Mouse (Mus musculus) myocyte (in vitro differentiated cells): ENCODE measurements around the gene F5. TPM values are rescaled to one million over a fixed set of nuclear protein-coding genes. Genes with fewer than 3 reads are reported as not detected.

Source experiments
- H3K27me3 ChIP-seq: one replicate; pipeline ENCODE4 v1.6.1; 2011; ENCODE audit not compliant: control insufficient read depth, insufficient read depth, insufficient read length
- H3K36me3 ChIP-seq: one replicate; pipeline ENCODE4 v1.6.1; 2011; ENCODE audit not compliant: control insufficient read depth, insufficient read depth
- H3K4me2 ChIP-seq: one replicate; pipeline ENCODE4 v1.6.1; 2011; ENCODE audit warnings: low read depth, control low read depth
- H3K4me3 ChIP-seq: one replicate; pipeline ENCODE4 v1.5.1; 2011; ENCODE audit warnings: mild to moderate bottlenecking, control low read depth, moderate library complexity
- H3K79me2 ChIP-seq: one replicate; pipeline ENCODE4 v1.6.1; 2011; ENCODE audit not compliant: control insufficient read depth, insufficient read depth
- H3ac ChIP-seq: one replicate; pipeline ENCODE4 v1.6.1; 2011; ENCODE audit not compliant: control insufficient read depth, insufficient read length
- CEBPB ChIP-seq: IDR thresholded peaks from 2 replicates; pipeline ENCODE4 v1.6.1; 2011; ENCODE audit warnings: mild to moderate bottlenecking, moderate library complexity; ENCODE audit not compliant: poor library complexity, insufficient read depth, severe bottlenecking
- E2F4 ChIP-seq: IDR thresholded peaks from one replicate; pipeline ENCODE4 v1.6.1; 2011; ENCODE audit warnings: mild to moderate bottlenecking, control low read depth, moderate library complexity; ENCODE audit not compliant: insufficient read depth
- MAX ChIP-seq: IDR thresholded peaks from one replicate; pipeline ENCODE4 v1.6.1; 2011; ENCODE audit warnings: low read depth, mild to moderate bottlenecking, control low read depth
- MYOD1 ChIP-seq, 3 experiments: IDR thresholded peaks; one replicate each; pipeline ENCODE4 v1.6.1; 2011; ENCODE audit warnings: control low read depth in 2 of 3, low read depth in 2 of 3, mild to moderate bottlenecking in 2 of 3, moderate library complexity in 1 of 3; ENCODE audit not compliant: insufficient read length in 2 of 3, control insufficient read depth in 1 of 3
- MYOG ChIP-seq, 3 experiments: IDR thresholded peaks; one replicate each; pipeline ENCODE4 v1.6.1; 2011; ENCODE audit warnings: control low read depth in 2 of 3, low read depth in 2 of 3, mild to moderate bottlenecking in 2 of 3; ENCODE audit not compliant: insufficient read length in 2 of 3, control insufficient read depth in 1 of 3, insufficient read depth in 1 of 3
- POLR2A ChIP-seq: IDR thresholded peaks from one replicate; pipeline ENCODE4 v1.6.1; 2011; ENCODE audit warnings: low read depth, mild to moderate bottlenecking, control low read depth, moderate library complexity; ENCODE audit not compliant: insufficient read length
- POLR2AphosphoS2 ChIP-seq: IDR thresholded peaks from one replicate; pipeline ENCODE4 v1.6.1; 2011; ENCODE audit warnings: low read depth, control low read depth; ENCODE audit not compliant: insufficient read length
- REST ChIP-seq: IDR thresholded peaks from one replicate; pipeline ENCODE4 v1.6.1; 2011; ENCODE audit warnings: mild to moderate bottlenecking, control low read depth, moderate library complexity; ENCODE audit not compliant: insufficient read depth, insufficient read length
- SRF ChIP-seq: IDR thresholded peaks from one replicate; pipeline ENCODE4 v1.6.1; 2011; ENCODE audit warnings: low read depth; ENCODE audit not compliant: control insufficient read depth, insufficient read length
- TCF12 ChIP-seq: IDR thresholded peaks from one replicate; pipeline ENCODE4 v1.6.1; 2011; ENCODE audit warnings: mild to moderate bottlenecking, control low read depth; ENCODE audit not compliant: poor library complexity, insufficient read depth, severe bottlenecking
- TCF3 ChIP-seq: IDR thresholded peaks from one replicate; pipeline ENCODE4 v1.6.1; 2011; ENCODE audit warnings: low read depth, control low read depth; ENCODE audit not compliant: insufficient read length
- USF1 ChIP-seq: IDR thresholded peaks from one replicate; pipeline ENCODE4 v1.6.1; 2011; ENCODE audit warnings: low read depth, mild to moderate bottlenecking, control low read depth, moderate library complexity
- polyA plus RNA-seq: library from polyadenylated mRNA; unstranded; fragments of >200 nt; fragmentation: generic; extraction: Trizol; gene quantifications from one replicate; pipeline ENCODE4 v1.2.1, GENCODE M21; 2012; ENCODE audit warnings: missing spikeins

The F5 gene
- polyA plus RNA-seq, 1 experiment: 0.02 TPM

DNA sequence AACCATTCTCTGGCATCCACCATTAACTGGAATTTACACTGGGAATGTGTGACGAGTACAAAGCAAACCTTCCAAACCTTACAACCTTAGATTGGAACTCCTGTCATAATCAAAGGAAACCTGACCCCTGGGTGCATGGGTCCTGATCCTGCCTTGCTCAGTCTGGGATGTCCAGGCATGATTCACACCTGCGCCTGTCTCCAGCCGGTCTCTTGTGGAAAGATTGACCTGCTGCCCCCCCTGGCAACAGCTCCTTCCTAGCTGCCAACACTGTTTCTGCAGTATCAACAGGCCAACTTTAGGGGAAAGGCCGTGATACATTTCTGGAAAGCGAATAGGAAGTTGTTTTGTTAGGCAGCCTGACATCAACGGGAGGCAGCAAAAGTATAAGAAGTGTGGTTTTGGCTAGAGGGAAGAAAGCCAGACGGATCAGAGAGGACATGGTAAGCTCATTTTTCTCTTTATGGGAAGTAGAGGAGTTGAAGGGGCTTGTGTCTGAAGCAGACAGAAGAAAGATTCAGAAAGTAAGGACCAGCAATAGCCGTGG, 36.6 kb upstream of the F5 start, which contains the start of gene Selp:
TSS of gene Selp (plus strand) at position 318 of the 547 bp plus-strand sequence.
- Histone ChIP-seq H3K36me3 (no peaks in the 10 kb centered on the region), H3K79me2 (no peaks in the 10 kb centered on the region), H3K27me3 (no peaks in the 10 kb centered on the region), H3ac (no peak within 1 kb of the TSS), H3K4me3 (no peak within 1 kb of the TSS), H3K4me2 (peak within 1 kb of the TSS; percentile 45)
- TF ChIP-seq USF1 (no peak), POLR2AphosphoS2 (no peak), MYOG (IDR thresholded peaks at IDR 0.05; ENCODE audit: control insufficient read depth in 1 of 3, insufficient read depth in 1 of 3, insufficient read length in 2 of 3, low read depth in 2 of 3) (no peak), MAX (no peak)

DNA sequence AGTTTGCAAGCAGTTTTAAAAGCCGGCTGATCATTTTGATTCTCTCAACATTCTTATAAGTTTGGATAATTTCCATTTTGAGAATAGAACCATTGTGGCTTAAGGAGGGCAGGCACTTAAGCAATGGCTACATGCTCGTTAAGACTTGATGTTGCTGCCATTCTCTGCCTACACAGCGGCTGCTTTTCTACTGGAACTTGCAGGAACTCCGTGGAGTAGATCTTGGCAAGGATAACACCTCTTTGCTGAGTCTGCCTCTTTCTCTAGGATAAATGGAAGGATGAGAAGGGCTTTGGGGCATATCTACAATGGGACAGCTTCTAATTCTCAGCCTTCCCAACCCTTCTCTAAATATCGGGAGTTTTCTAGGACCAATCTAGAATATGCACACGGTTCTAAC, 36.0 kb upstream of the F5 start:
- no peak for TF ChIP-seq MYOD1 (IDR thresholded peaks at IDR 0.05; ENCODE audit: control insufficient read depth in 1 of 3, insufficient read length in 2 of 3, low read depth in 2 of 3)
- no peak for TF ChIP-seq TCF12
- no peak for TF ChIP-seq SRF
- no peak for TF ChIP-seq POLR2AphosphoS2
- no peak for TF ChIP-seq CEBPB
- no peak for TF ChIP-seq E2F4
- no peak for TF ChIP-seq TCF3
- TF ChIP-seq MYOG (IDR thresholded peaks at IDR 0.05; ENCODE audit: control insufficient read depth in 1 of 3, insufficient read depth in 1 of 3, insufficient read length in 2 of 3, low read depth in 2 of 3): no peak
- H3K79me2 ChIP-seq: no peaks in the 10 kb centered on the region
- H3K4me3 ChIP-seq: no peak overlapping the region
- H3K36me3 ChIP-seq: no peaks in the 10 kb centered on the region
- peak overlapping the region; percentile 45 for H3K4me2 ChIP-seq
- no peaks in the 10 kb centered on the region for H3K27me3 ChIP-seq
- H3ac ChIP-seq: no peak overlapping the region

DNA sequence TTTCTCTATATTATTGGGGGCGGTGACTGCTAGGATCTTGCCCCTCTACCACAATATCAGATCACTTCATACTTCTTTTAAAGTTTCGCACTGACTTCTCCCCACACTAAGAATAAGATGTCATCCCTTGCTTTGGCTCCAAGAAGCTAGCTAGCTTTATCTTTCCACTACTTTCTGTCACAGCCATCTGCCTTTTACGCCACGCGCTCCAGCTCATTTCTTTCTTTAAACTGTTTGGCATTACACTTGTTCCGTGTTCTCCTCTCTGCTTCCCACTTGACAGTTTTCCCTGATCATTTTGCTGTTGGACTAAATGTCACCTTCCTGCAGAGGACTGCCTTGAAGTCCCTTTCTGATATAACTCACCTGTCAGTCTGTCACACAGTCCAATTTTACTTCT, 33.8 kb upstream of the F5 start:
- H3K79me2 ChIP-seq: no peaks in the 10 kb centered on the region
- H3ac ChIP-seq: no peak overlapping the region
- no peaks in the 10 kb centered on the region for H3K27me3 ChIP-seq
- TF ChIP-seq MAX (no peak), MYOD1 (IDR thresholded peaks at IDR 0.05; ENCODE audit: control insufficient read depth in 1 of 3, insufficient read length in 2 of 3, low read depth in 2 of 3) (no peak), REST (no peak), MYOG (IDR thresholded peaks at IDR 0.05; ENCODE audit: control insufficient read depth in 1 of 3, insufficient read depth in 1 of 3, insufficient read length in 2 of 3, low read depth in 2 of 3) (no peak)
- no peak overlapping the region for H3K4me3 ChIP-seq
- H3K4me2 ChIP-seq: no peak overlapping the region
- H3K36me3 ChIP-seq: no peaks in the 10 kb centered on the region

DNA sequence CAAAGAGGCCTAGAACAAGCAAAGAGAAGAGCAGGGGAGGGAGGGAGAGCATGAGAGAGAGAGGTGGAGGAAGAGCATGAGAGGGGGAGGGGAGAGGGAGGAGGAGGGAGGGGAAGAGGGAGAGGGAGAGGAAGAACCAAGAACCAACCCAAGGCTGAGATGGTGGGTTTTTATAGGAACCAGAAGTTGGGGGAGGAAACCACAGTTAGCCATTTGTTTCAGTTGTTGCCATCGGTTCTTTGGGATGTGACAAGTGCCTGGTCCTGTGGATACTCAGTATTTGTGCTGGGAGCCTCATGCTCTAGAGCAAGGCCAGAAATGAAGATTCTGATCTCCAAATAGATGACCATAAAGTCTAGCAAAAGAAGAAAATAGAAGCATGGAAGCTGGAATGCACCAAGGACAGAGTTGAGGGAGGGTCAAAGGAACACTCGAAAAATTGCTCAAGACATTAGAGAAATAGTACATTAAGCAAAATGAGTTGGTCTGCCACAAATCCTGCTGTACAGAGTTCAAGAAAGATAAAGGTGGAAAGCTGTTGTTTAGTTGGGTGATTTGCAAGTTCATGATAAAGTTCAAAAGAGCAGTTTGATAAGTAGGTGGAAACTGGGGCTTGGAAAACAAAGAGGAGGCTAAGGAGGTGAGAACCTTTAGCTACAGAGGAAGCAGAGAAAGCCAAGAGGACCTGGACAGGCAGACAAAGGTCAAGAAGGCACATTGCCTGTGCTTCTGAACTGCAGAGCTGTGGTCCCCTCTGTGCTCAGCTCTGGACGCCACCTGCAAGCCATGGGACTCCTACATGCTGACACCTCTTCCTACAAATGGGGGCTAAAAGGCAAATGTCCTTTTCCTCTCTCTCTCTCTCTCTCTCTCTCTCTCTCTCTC, 31.5 kb upstream of the F5 start:
- Histone ChIP-seq H3K36me3 (no peaks in the 10 kb centered on the region), H3K4me3 (no peak overlapping the region), H3K27me3 (no peaks in the 10 kb centered on the region), H3K79me2 (no peaks in the 10 kb centered on the region), H3K4me2 (no peak overlapping the region), H3ac (no peak overlapping the region)
- no peak for TF ChIP-seq POLR2AphosphoS2
- TF ChIP-seq USF1: no peak
- no peak for TF ChIP-seq MYOD1 (IDR thresholded peaks at IDR 0.05; ENCODE audit: control insufficient read depth in 1 of 3, insufficient read length in 2 of 3, low read depth in 2 of 3)
- TF ChIP-seq E2F4: no peak
- TF ChIP-seq MYOG (IDR thresholded peaks at IDR 0.05; ENCODE audit: control insufficient read depth in 1 of 3, insufficient read depth in 1 of 3, insufficient read length in 2 of 3, low read depth in 2 of 3): no peak
- TF ChIP-seq POLR2A: no peak
- TF ChIP-seq TCF12: no peak
- no peak for TF ChIP-seq MAX
- no peak for TF ChIP-seq CEBPB
- TF ChIP-seq REST: no peak
- no peak for TF ChIP-seq SRF
- TF ChIP-seq TCF3: no peak

DNA sequence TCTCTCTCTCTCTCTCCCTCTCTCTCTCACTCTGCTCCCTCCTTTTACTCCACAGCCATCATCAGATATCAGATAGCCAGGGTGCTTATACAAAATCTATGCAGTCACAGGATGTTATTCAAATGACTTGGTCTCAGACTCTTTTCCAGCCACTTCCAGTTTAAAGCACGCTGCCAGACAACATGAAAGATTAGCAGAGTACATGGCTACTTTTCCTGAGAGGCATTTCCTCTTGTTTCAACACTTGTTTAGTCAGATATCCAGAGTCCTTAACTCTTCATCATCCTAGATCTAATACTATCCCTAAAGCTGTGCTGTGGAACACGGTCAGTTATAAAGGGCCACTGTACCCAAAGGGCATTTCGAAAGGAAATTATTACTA, 30.9 kb upstream of the F5 start:
- Histone ChIP-seq H3K4me2 (no peak overlapping the region), H3K4me3 (no peak overlapping the region), H3K27me3 (no peaks in the 10 kb centered on the region), H3K36me3 (no peaks in the 10 kb centered on the region), H3K79me2 (no peaks in the 10 kb centered on the region), H3ac (no peak overlapping the region)
- TF ChIP-seq MAX: no peak
- no peak for TF ChIP-seq SRF
- TF ChIP-seq TCF12: no peak
- TF ChIP-seq USF1: no peak
- no peak for TF ChIP-seq MYOD1 (IDR thresholded peaks at IDR 0.05; ENCODE audit: control insufficient read depth in 1 of 3, insufficient read length in 2 of 3, low read depth in 2 of 3)
- TF ChIP-seq POLR2AphosphoS2: no peak
- TF ChIP-seq REST: no peak
- TF ChIP-seq CEBPB: no peak
- no peak for TF ChIP-seq E2F4
- TF ChIP-seq MYOG (IDR thresholded peaks at IDR 0.05; ENCODE audit: control insufficient read depth in 1 of 3, insufficient read depth in 1 of 3, insufficient read length in 2 of 3, low read depth in 2 of 3): no peak
- no peak for TF ChIP-seq POLR2A
